Mouse (Mus musculus) forebrain, embryonic 14.5 days (tissue): ENCODE data around the gene Tceal8. TPM values are rescaled to one million over a fixed set of nuclear protein-coding genes. Genes with fewer than 3 reads are reported as not detected.
"Not testable (repeated sequence)": the region's sequence is repeated elsewhere in the genome, so short reads cannot be mapped to it uniquely, and the experiment has no call there.

Experiments used
- ATAC-seq: fragments of 200-750 bp; cut with Nextera tagmentation; 2 replicates; pipeline ENCODE4 v1.8.0; 2017; ENCODE audit warnings: mild to moderate bottlenecking, moderate library complexity
- DNase-seq: peaks from one replicate; pipeline ENCODE4 v3.0.0-alpha.2; 2015; ENCODE audit warnings: low spot score
- H3K27ac ChIP-seq: fragments of 300-500 bp; sonication (generic); 2 replicates; pipeline ENCODE4 v1.5.1; 2014; ENCODE audit warnings: low read depth, mild to moderate bottlenecking, control low read depth, low read length, moderate library complexity
- H3K27me3 ChIP-seq: fragments of 300-500 bp; sonication (generic); replicated peaks from 2 replicates; pipeline ENCODE4 v1.6.1; 2014; ENCODE audit warnings: low read length, control low read depth, mixed read lengths; ENCODE audit not compliant: control insufficient read depth, insufficient read depth
- H3K36me3 ChIP-seq: fragments of 300-500 bp; sonication (generic); 2 replicates; pipeline ENCODE4 v1.6.1; 2014; ENCODE audit warnings: low read length, control low read depth; ENCODE audit not compliant: control insufficient read depth, insufficient read depth
- H3K4me1 ChIP-seq: fragments of 300-500 bp; sonication (generic); 2 replicates; pipeline ENCODE4 v1.6.1; 2014; ENCODE audit warnings: antibody characterized with exemption, low read length, control low read depth; ENCODE audit not compliant: control insufficient read depth, insufficient read depth
- H3K4me2 ChIP-seq: fragments of 300-500 bp; sonication (generic); 2 replicates; pipeline ENCODE4 v1.6.1; 2014; ENCODE audit warnings: mild to moderate bottlenecking, control low read depth, low read length
- H3K4me3 ChIP-seq: fragments of 300-500 bp; sonication (generic); 2 replicates; pipeline ENCODE4 v1.5.1; 2014; ENCODE audit warnings: low read depth, low read length, control low read depth
- H3K9ac ChIP-seq: fragments of 300-500 bp; sonication (generic); 2 replicates; pipeline ENCODE4 v1.6.1; 2014; ENCODE audit warnings: mild to moderate bottlenecking, low read length, control low read depth, moderate library complexity
- H3K9me3 ChIP-seq: fragments of 300-500 bp; sonication (generic); replicated peaks from 2 replicates; pipeline ENCODE4 v1.6.1; 2016; ENCODE audit warnings: low read length, control low read depth, mixed read lengths; ENCODE audit not compliant: control insufficient read depth
- WGBS: fragments of 180-500 bp; shearing (Covaris S2); extraction: QIAGEN DNeasy Blood & Tissue Kit; methylation state at CpG from one replicate; pipeline ENCODE4 v1.1.7; 2014; 5-methylcytosine and 5-hydroxymethylcytosine counted together
- polyA plus RNA-seq: library from polyadenylated mRNA; unstranded; fragments of >200 nt; fragmentation: Nextera tagmentation; extraction: Ambion mirVana; gene quantifications from 2 replicates; pipeline ENCODE4 v1.2.1, GENCODE M21; 2014

The Tceal8 gene
- 136 and 143 TPM in 2 replicates for polyA plus RNA-seq

DNA sequence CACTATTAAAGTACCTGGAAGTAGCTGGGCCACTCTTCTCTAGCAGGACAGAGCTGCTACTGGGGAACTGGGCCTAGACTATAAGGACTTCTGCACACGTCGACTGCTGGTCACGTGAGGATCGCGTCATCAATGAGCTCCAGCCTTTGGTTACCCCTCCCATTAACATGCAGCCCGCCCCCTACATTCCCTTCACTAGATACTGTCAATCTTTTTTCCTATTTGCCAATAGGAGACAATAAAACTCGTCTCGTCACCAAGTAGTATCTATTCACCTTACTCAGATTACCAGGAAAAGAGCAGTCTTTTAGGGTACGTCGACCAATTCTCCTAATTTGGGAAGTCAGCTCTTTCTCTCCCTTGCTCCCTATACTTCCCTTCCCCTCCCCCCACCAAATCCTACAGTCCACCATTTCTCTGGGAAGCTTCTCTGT, at the start of gene Tceal8:
Gene Tceal8 (minus strand): TSS at position 225 of the 434 bp plus-strand sequence.
- peak within 1 kb of the TSS; percentile 65 for H3K9ac ChIP-seq
- peak within 1 kb of the TSS; percentile 49 for H3K4me3 ChIP-seq
- DNase-seq (peak; percentile 96), ATAC-seq (peak; percentile 97)
- H3K36me3 ChIP-seq, result no peaks in the 10 kb centered on the region
- 32% methylated on average over 10 of the region's 10 CpGs for WGBS
- no peaks in the 10 kb centered on the region for H3K4me1 ChIP-seq
- H3K27ac ChIP-seq, result peak within 1 kb of the TSS; percentile 80
- H3K4me2 ChIP-seq, result peak within 1 kb of the TSS; percentile 51
- H3K9me3 ChIP-seq, result no peaks in the 10 kb centered on the region
- H3K27me3 ChIP-seq, result no peaks in the 10 kb centered on the region

GRCm38 (mm10) chrX:136216303-136216702, 44.2 kb upstream of the Tceal8 start:
- Histone ChIP-seq H3K36me3 (no peaks in the 10 kb centered on the region), H3K9ac (no peak overlapping the region), H3K4me1 (no peaks in the 10 kb centered on the region), H3K4me2 (no peak overlapping the region), H3K4me3 (no peak overlapping the region), H3K27ac (no peak overlapping the region), H3K27me3 (no peaks in the 10 kb centered on the region), H3K9me3 (no peaks in the 10 kb centered on the region)
- ATAC-seq (no peak), DNase-seq (peak; percentile 7)
- WGBS, result 48% methylated on average over 1 of the region's 1 CpGs

- Histone ChIP-seq H3K4me3 (peak within 1 kb of the TSS; percentile 28), H3K4me2 (peak within 1 kb of the TSS; percentile 43), H3K9ac (peak within 1 kb of the TSS; percentile 45; the same call in 1 of the 2 replicates)
- H3K27me3 ChIP-seq, H3K36me3 ChIP-seq, H3K27ac ChIP-seq, DNase-seq, H3K9me3 ChIP-seq, H3K4me1 ChIP-seq: not testable (repeated sequence)
- WGBS, result 43% methylated on average over 11 of the region's 67 CpGs
- peak; percentile 96 for ATAC-seq
Measured at GRCm38 (mm10) chrX:136214729-136215677, 42.9 kb upstream of the Tceal8 start, which contains the start of the genes Tceal7 and Bex1. Gene Tceal7, plus strand, starts transcription at chrX:136214779. Gene Bex1, minus strand, starts transcription at chrX:136215513.

GRCm38 (mm10) chrX:136213396-136213795, 41.3 kb upstream of the Tceal8 start:
- no peak overlapping the region for H3K9ac ChIP-seq
- H3K4me3 ChIP-seq, result no peak overlapping the region
- H3K4me2 ChIP-seq, result no peak overlapping the region
- H3K9me3 ChIP-seq, result no peaks in the 10 kb centered on the region
- 71% methylated on average over 2 of the region's 2 CpGs for WGBS
- no peaks in the 10 kb centered on the region for H3K4me1 ChIP-seq
- ATAC-seq (no peak), DNase-seq (no peak)
- no peak overlapping the region for H3K27ac ChIP-seq
- no peaks in the 10 kb centered on the region for H3K27me3 ChIP-seq
- H3K36me3 ChIP-seq, result no peaks in the 10 kb centered on the region

DNA sequence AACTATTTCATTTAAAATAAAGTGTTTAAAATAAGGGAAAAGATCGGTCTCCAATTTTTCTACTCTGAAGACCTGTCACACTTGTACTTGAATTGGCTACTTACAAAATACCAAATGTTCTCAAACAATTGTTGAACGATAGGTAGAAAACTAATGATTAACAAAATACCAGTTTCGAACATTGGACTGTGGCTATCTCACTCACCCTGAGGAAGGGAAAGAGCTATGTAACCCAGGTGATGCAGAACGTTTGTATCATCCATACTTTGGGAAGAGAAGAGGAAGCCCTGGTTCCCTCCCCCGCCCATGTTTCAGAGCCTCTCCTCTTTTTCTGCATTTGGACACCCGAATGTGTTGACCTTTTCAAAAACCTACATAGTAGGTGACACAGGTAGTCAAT, 32.3 kb upstream of the Tceal8 start:
- Histone ChIP-seq H3K9me3 (no peaks in the 10 kb centered on the region), H3K27ac (no peak overlapping the region), H3K9ac (no peak overlapping the region), H3K27me3 (no peaks in the 10 kb centered on the region), H3K4me3 (no peak overlapping the region), H3K4me2 (no peak overlapping the region), H3K36me3 (no peaks in the 10 kb centered on the region), H3K4me1 (no peaks in the 10 kb centered on the region)
- ATAC-seq, result no peak
- 78% methylated on average over 6 of the region's 6 CpGs for WGBS
- DNase-seq, result no peak

GRCm38 (mm10) chrX:136203664-136204066, 31.5 kb upstream of the Tceal8 start, which contains the start of gene Tceal5:
Gene Tceal5, minus strand, starts transcription at chrX:136203876.
- Histone ChIP-seq H3K27ac (no peak within 1 kb of the TSS), H3K9me3 (no peaks in the 10 kb centered on the region), H3K27me3 (no peaks in the 10 kb centered on the region), H3K4me3 (peak within 1 kb of the TSS; percentile 38), H3K9ac (peak within 1 kb of the TSS; percentile 58), H3K36me3 (no peaks in the 10 kb centered on the region), H3K4me2 (peak within 1 kb of the TSS; percentile 51), H3K4me1 (no peaks in the 10 kb centered on the region)
- WGBS, result 29% methylated on average over 9 of the region's 9 CpGs
- DNase-seq (peak; percentile 79), ATAC-seq (peak; percentile 95)

DNA sequence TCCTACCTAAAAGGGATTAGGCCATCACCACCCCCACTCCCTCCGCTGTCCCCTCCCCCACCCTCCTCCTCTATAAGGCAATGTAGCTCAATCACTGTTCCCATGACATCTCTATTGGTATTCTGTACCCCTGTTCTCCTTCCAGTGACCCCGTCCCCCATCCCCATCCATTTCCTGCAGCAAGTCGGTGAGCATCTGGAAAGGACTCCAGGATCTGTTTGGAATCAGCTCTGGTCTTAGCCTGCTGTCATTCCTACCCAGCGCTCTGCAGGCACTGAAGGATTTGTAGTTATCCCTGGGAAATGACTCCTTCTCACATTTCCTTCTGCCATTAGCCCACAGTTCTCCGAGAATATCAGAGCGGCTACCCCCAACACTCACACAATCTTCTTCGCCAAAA, 31.1 kb upstream of the Tceal8 start:
- Histone ChIP-seq H3K27ac (no peak overlapping the region), H3K4me1 (no peaks in the 10 kb centered on the region), H3K4me2 (peak overlapping the region; percentile 51), H3K9me3 (no peaks in the 10 kb centered on the region), H3K9ac (peak overlapping the region; percentile 58), H3K36me3 (no peaks in the 10 kb centered on the region), H3K27me3 (no peaks in the 10 kb centered on the region), H3K4me3 (peak overlapping the region; percentile 38)
- 39% methylated on average over 7 of the region's 7 CpGs for WGBS
- peak; percentile 59 for ATAC-seq
- DNase-seq, result no peak

DNA sequence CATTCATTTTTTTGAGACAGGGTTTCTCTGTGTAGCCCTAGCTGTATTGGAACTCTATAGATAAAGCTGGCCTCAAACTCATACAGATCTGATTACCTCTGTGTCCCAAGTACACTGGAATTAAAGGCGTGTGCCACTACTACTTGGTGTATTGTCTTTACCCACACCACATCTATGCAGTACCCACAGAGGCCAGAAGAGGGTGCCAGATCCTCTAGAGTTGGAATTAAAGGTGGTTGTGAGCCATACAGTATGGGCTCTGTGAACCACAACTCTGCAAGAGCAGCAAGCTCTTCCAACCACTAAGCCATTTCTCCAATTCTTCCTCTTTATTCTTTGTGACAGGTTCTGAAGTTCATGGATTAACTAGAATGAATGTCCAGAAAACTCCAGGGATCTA, 24.7 kb upstream of the Tceal8 start:
- no peak for ATAC-seq
- Histone ChIP-seq H3K4me3 (no peak overlapping the region), H3K36me3 (no peaks in the 10 kb centered on the region), H3K9ac (no peak overlapping the region), H3K27me3 (no peaks in the 10 kb centered on the region), H3K4me1 (no peaks in the 10 kb centered on the region), H3K4me2 (no peak overlapping the region), H3K9me3 (no peaks in the 10 kb centered on the region), H3K27ac (no peak overlapping the region)
- no peak for DNase-seq
- WGBS, result 59% methylated on average over 1 of the region's 1 CpGs
